Mouse (Mus musculus): ENCODE measurements at regions not wholly inside any gene's neighbourhood (a gene's known extent, or its start where the extent isn't known, plus 50 kb on each side); places are given as distances from the start of the nearest gene placed in this dataset.

- DNase-seq (ENCODE audit: low spot score in 2 of 2), result no peak
These were observed 463.4 kb downstream of the Ajap1 start for GRCm38 (mm10) chr4:153019211-153019610.

DNA sequence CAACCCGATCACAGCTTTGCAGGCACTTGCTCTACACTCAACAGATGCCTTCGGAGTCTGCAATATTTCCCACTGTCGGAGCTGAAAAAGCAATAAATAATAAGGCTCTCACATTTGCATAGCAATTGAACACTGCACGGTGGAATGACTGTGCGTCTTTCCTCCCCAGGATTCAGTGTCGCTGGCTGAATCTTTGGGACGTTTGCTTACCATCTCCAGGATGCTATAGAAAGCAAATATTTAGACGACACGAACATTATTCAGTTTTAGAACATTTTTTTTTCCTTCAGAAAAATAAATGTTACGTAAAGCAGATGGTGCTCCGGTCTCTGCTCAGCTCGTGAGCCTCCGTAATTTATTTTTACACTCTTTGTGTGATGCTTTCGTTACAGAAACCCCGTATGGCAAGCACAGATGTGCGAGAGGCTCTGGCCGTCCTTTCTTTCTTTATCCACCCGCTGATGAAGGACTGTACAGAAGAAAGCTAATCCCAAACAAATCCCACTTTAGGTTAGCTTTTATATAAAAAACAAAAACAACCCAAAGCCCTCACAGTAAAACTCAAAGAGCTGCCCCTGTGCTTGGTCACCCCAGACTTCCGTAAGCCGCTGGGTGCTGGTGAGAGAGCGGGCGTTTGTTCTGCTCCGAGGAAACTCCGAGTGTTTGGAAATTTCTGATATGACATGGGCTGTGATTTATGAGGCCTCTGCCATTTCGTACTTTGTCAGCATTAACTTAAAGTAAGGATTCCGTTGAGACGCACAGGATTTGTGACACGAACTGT is 464.3 kb downstream of the Ajap1 start:
- peak; percentile 54 to 79 for DNase-seq (ENCODE audit: low spot score in 2 of 2)

DNA sequence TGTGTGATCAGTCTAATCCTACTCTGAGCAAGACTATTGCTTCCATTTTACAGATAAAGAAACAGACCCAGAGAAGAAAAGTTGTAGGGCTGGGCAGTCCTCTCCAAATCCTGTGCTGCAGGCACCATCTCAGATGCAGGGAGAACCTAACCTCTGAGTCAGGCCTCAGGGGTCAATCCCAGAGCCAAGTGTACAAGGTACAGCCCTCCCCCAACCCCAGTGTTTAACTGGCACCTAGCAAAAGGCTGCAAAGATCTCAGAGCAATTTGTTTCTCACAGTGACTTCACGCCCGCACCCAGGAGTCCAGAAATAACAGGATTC is 464.8 kb downstream of the Ajap1 start:
- DNase-seq (ENCODE audit: low spot score in 2 of 2), result no peak

GRCm38 (mm10) chr4:153003338-153003737 is 479.3 kb downstream of the Ajap1 start:
- no peak for DNase-seq (ENCODE audit: low spot score in 2 of 2)

DNA sequence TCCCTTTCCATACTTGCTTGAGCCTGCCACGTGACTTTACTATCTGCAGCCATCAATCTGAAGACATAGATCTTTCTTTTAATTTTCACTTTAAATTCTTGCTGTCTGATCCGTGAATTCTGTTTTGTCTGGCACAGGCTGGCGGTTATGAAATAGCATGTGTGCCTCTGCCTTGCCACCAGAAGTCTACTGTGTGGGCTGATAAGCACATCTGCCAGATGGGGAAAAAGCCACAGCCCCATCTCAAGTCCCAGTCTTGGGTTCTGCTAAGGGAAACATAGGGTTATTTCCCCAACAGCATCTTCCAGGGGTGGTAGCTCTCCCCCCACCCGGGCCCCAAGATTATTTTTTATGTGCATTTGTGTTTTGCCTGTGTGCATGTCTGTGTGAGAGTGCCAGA is 480.1 kb downstream of the Ajap1 start:
- DNase-seq (ENCODE audit: low spot score in 2 of 2), result peak in 1 of 2 experiments; percentile 53

DNA sequence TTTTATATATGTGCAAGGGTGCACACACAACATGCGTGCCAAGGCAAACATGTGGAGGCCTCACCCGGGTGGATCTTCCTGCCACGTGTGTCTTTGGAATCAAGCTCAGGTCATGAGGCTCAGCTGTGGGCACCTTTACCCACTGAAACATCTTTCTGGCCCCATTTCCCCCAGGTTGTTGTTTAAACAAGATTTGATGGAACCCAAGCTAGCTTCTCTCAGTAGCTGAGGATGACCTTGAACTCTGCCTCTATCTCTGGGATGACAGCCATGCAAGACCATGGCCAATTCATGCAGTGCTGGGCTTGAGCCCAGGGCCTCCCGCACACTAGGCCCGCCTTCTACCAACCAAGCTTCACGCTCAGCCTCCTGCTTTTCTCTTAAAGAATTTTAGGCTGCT is 480.9 kb downstream of the Ajap1 start:
- DNase-seq (ENCODE audit: low spot score in 2 of 2), result no peak

DNA sequence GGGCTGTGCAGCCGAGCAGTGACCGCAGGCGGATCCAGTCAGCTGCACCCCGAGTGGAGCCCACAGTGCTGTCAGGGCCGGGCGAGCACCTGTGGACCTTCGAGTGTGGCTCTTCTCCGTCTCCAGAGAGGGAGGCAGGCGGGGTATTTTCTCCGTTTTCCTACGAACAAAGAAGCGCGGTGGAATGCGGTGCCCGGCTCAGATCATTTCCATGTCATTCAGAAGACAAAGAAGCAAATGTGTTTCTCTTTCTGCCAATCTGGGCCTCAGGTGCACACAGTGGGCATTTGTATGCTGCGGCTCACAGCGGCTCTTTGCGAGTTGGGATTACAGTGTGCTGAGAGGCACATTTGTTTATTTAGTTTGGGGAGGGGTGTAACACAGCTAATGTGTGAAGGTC is 483.1 kb downstream of the Ajap1 start:
- no peak for DNase-seq (ENCODE audit: low spot score in 2 of 2)

- no peak for DNase-seq (ENCODE audit: low spot score in 2 of 2)
These were observed 485.4 kb downstream of the Ajap1 start for GRCm38 (mm10) chr4:152997251-152997650.

GRCm38 (mm10) chr4:152996641-152997040 is 486.0 kb downstream of the Ajap1 start:
- no peak for DNase-seq (ENCODE audit: low spot score in 2 of 2)

DNA sequence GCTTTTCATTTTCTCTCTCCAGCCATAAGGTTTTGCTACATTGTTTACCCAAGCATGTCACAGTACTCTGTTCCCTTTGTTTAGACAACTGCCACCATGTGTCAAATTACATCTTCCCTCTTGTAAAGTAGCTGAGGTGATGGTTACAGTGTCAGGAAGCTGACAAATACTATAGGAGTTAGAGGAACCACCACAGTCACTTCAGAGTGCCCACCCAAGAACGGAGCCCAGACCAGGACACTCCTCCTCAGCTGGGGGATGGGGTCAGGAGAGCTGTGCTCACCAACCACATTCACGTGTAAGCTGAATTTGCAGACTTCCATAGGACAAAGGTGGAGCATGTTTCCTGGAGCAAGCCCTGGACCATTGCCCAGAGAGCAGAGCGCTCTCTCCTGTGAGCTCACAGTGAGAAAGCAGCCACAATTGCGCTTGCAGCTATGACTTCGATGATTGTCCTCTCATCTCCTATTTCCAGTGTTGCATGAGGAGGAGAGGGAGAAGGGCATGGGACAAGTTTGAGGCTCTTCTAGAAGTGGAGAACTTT is 487.5 kb downstream of the Ajap1 start:
- no peak for DNase-seq (ENCODE audit: low spot score in 2 of 2)

DNA sequence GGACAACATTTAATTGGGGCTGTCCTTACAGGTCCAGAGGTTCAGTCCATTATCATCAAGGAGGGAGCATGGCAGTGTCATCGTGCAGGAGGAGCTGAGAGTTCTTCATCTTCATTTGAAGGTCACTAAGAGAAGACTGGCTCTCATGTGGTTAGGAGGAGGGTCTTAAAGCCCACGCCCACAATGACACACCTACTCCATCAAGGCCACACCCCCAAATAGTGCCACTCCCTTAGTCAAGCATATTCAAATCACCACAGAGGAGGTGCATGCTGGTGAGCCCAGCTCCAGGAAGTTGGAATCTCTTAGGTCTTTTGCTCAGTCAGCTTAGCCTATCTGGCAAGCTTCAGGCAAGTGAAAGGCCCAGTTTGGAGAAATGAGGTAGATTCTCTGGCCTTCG is 488.4 kb downstream of the Ajap1 start:
- DNase-seq (ENCODE audit: low spot score in 2 of 2), result no peak

DNA sequence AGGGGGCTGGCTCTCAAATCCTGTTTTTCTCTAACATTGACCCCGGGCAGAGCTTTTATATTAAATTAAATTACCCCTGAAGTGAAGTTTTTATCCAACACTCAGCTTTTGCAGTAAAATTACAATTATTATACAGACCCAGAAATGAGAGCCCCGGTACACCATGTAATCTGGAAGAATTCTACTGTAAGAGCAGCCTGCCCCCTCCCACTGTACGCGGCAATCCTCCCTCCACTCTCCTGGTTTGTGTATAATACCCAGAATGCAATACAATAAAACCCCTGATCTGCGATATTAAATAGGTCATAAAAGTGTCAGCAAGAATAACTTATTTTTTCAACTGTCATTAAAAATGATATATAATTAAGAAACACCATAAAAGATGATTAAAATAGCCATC is 492.3 kb downstream of the Ajap1 start:
- no peak for DNase-seq (ENCODE audit: low spot score in 2 of 2)

DNA sequence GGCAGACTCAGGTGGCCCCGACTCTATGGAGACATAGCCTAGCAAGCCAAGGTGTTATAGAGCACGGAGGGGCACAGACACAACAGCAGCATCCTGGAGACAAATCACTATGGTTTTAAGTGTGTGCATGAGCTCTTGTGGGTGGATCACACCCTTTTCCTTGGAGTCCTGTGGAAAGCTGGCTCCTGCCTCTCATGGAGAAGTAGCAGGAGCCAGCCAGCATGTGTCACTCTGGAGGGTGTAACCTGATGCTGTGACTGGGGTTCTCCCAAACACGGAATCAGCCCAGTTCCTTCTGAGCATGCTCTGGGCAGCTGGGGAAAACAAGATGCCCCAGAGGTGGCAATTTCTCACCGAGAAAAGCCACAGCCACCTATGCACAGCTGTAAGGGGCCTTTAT is 494.9 kb downstream of the Ajap1 start:
- DNase-seq (ENCODE audit: low spot score in 2 of 2), result no peak

DNA sequence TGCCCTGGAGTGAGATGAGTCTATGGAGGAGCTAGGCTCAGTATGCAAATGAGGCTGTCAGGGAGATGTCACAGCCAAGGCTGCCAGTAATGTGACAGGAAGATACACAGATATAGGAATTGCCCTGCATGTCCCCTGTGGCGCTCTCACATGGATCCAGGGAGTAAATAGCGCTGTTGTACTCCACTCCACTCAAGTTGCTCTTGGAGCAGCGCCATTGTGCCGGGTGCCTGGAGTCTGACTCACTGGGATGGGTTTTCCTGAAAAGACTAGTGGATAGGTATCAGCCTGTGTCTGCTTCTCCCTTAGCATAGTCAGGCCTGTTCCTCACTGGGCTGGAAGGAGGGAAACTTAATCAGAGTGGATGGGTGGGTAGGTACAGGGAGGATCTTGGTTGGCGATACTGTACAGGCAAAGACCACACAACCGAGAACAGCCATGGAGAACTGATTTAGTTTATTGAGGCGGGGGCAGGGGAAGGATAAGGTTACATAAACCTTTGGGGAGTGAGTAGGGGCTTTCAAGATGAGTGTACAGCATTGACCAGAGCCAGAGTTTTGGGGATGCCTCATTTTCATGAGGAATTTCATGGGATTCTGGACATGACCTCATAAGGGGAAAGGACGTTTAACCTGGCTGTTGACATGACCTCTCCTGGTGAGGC is 497.5 kb upstream of the Kcnab2 start:
- DNase-seq (ENCODE audit: low spot score in 2 of 2), result no peak

GRCm38 (mm10) chr4:152963001-152963400 is 485.3 kb upstream of the Kcnab2 start:
- no peak for DNase-seq (ENCODE audit: low spot score in 2 of 2)

DNA sequence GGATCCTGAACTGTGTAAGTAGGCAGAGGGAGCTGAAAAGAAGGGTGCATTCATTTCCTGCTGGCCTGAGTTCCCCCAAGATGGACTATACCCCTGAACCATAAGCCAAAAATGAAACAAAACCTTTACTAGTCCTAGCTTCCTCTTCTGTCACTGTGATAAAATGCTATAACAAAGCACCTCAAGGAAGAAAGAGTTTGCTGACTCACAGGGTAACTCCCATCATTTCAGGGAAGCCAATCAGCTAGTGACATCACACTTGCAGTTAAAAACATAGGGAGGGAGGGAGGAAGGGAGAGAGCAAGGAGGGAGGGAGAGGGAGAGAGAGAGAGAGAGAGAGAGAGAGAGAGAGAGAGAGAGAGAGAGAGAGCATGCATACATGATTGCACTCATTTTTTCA is 484.5 kb upstream of the Kcnab2 start:
- no peak for DNase-seq (ENCODE audit: low spot score in 2 of 2)

- DNase-seq (ENCODE audit: low spot score in 2 of 2), result no peak
These were observed 484.0 kb upstream of the Kcnab2 start for GRCm38 (mm10) chr4:152961677-152962076.

GRCm38 (mm10) chr4:152959627-152960230 is 482.1 kb upstream of the Kcnab2 start:
- peak; percentile 53 to 62 for DNase-seq (ENCODE audit: low spot score in 2 of 2)

DNA sequence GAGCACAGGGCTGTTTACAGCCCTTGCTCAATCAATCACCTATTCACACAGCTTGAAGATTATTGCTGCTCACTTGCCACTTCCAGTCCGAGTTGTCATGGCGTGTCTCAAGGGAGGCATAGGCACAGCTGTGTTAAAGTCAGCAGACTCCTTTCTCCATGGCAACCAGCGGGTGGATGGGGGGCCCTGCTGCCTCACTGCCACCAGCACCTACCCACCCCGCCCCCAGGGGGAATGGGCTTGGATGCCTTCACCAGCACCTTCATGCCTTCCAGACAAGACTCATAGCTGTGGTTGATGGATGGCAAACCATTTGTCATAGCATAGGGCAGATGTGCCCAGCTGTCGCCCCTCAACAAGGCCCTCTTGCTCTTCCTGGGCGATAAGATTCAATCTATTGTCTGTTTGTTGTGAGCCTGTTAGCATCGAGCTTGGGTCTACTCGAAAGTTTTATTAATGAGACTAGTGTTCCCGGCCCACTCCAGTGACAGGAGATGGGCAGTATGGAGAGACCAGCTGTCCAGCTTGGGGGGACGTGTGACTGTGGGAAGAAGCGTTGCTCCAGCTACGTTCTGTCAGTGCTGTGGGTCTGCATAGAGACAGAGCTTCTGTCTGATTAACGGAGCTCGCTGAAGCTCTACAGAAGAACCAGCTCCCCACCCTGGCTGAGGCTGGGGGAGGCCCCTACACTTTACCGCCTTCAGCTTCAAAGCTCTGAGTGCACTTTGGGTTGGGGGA is 475.7 kb upstream of the Kcnab2 start:
- DNase-seq (ENCODE audit: low spot score in 2 of 2), result no peak

GRCm38 (mm10) chr4:152948956-152949355 is 471.3 kb upstream of the Kcnab2 start:
- DNase-seq (ENCODE audit: low spot score in 2 of 2), result no peak

GRCm38 (mm10) chr4:152941159-152941558 is 463.5 kb upstream of the Kcnab2 start:
- no peak for DNase-seq (ENCODE audit: low spot score in 2 of 2)

DNA sequence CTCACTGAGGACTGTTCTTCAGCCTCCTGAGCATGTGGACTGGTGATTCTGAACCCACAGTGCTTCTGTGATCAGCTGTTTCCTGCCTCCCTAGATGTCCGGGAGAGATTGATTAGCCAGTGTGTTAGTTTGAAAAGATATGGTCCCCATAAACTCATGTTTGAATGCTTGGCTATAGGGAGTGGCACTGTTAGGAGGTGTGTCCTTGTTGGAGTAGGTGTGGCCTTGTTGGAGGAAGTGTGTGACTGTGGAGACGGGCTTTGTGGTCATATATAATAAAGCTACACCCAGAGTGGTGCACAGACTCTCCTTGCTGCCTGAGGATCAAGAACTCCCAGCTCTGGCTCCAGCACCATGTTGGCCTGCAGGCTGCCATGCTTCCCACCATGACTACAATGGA is 458.9 kb upstream of the Kcnab2 start:
- no peak for DNase-seq (ENCODE audit: low spot score in 2 of 2)
